Mouse (Mus musculus): ENCODE data around the gene Kdelc1.

The Kdelc1 gene

GRCm38 (mm10) chr1:44061836-44062235 is 56.8 kb downstream of the Kdelc1 start, which contains the start of gene Gm8251:
Gm8251 (minus strand) TSS chr1:44061936.
- DNase-seq = no peak

GRCm38 (mm10) chr1:44057805-44058204 is 60.8 kb downstream of the Kdelc1 start:
- no peak for DNase-seq

All from lung, postnatal 10 days (tissue).